Mouse (Mus musculus): ENCODE measurements around the gene Tpk1. TPM values are rescaled to one million over a fixed set of nuclear protein-coding genes. Genes with fewer than 3 reads are reported as not detected.
"Not testable (repeated sequence)": the region's sequence is repeated elsewhere in the genome, so short reads cannot be mapped to it uniquely, and the experiment has no call there.

Gene Tpk1
- total and polyA plus RNA-seq, 3 experiments = 3.5 to 12.6 TPM; not detected in 1

GRCm38 (mm10) chr6:43517316-43517655, 148.8 kb downstream of the Tpk1 start:
- no peak overlapping the region for H3K9ac ChIP-seq (ENCODE audit: control insufficient read depth, low read depth, low read length, poor library complexity, severe bottlenecking)
- H3K27ac ChIP-seq (ENCODE audit: control insufficient read depth, low read depth, low read length) = no peak overlapping the region
- DNase-seq (ENCODE audit: low read depth, low spot score) = no peak
- H3K36me3 ChIP-seq (ENCODE audit: control insufficient read depth in 1 of 2, insufficient read depth in 2 of 2, low read length in 2 of 2) = peaks cover 0 to 7% of the 10 kb centered on the region in 2 experiments; a peak in 2 of 4 replicates
- H3K4me3 ChIP-seq (ENCODE audit: control insufficient read depth in 1 of 2, insufficient read depth in 1 of 2, low read depth in 2 of 2, low read length in 2 of 2) = no peak overlapping the region
- no peaks in the 10 kb centered on the region for H3K27me3 ChIP-seq (ENCODE audit: control insufficient read depth in 1 of 2, insufficient read depth in 2 of 2, low read length in 2 of 2)
- TF ChIP-seq GABPA (IDR thresholded peaks at IDR 0.05; ENCODE audit: low read depth, low read length) = no peak
- no peak for TF ChIP-seq NELFE (IDR thresholded peaks at IDR 0.05; ENCODE audit: low read depth, low read length)
- no peak for TF ChIP-seq MAX (IDR thresholded peaks at IDR 0.05; ENCODE audit: low read length)
- H3K79me2 ChIP-seq (ENCODE audit: control insufficient read depth, insufficient read depth, low read length, poor library complexity) = no peaks in the 10 kb centered on the region
- peaks cover 0 to 2% of the 10 kb centered on the region in 2 experiments; a peak in 3 of 4 replicates for H3K4me1 ChIP-seq (ENCODE audit: control insufficient read depth in 1 of 2, insufficient read depth in 2 of 2, low read length in 2 of 2)
- H3K9me3 ChIP-seq (replicated peaks; ENCODE audit: insufficient read depth, low read length) = no peaks in the 10 kb centered on the region

GRCm38 (mm10) chr6:43516593-43517315, 149.3 kb downstream of the Tpk1 start:
- H3K4me3 ChIP-seq (ENCODE audit: control insufficient read depth in 1 of 2, insufficient read depth in 1 of 2, low read depth in 2 of 2, low read length in 2 of 2) = no peak overlapping the region
- no peak overlapping the region for H3K9ac ChIP-seq (ENCODE audit: control insufficient read depth, low read depth, low read length, poor library complexity, severe bottlenecking)
- peaks cover 0 to 2% of the 10 kb centered on the region in 2 experiments; a peak in 2 of 4 replicates for H3K4me1 ChIP-seq (ENCODE audit: control insufficient read depth in 1 of 2, insufficient read depth in 2 of 2, low read length in 2 of 2)
- H3K9me3 ChIP-seq (replicated peaks; ENCODE audit: insufficient read depth, low read length) = no peaks in the 10 kb centered on the region
- TF ChIP-seq GATA1 (IDR thresholded peaks at IDR 0.05; ENCODE audit: low read depth, low read length) (0 out of 2 replicates have a peak, but pooled peaks have one; percentile 13), POLR2A (IDR thresholded peaks at IDR 0.05; ENCODE audit: control insufficient read depth in 1 of 2, insufficient read depth in 1 of 2, low read depth in 1 of 2, low read length in 2 of 2, poor library complexity in 1 of 2) (no peak)
- no peak overlapping the region for H3K27ac ChIP-seq (ENCODE audit: control insufficient read depth, low read depth, low read length)
- H3K27me3 ChIP-seq (ENCODE audit: control insufficient read depth in 1 of 2, insufficient read depth in 2 of 2, low read length in 2 of 2) = no peaks in the 10 kb centered on the region
- peaks cover 0 to 7% of the 10 kb centered on the region in 2 experiments; a peak in 2 of 4 replicates for H3K36me3 ChIP-seq (ENCODE audit: control insufficient read depth in 1 of 2, insufficient read depth in 2 of 2, low read length in 2 of 2)
- H3K79me2 ChIP-seq (ENCODE audit: control insufficient read depth, insufficient read depth, low read length, poor library complexity) = no peaks in the 10 kb centered on the region
- peak; percentile 53 for DNase-seq (ENCODE audit: low read depth, low spot score)

- not testable (repeated sequence) for H3K27me3 ChIP-seq (ENCODE audit: control insufficient read depth in 1 of 2, insufficient read depth in 2 of 2, low read length in 2 of 2); H3K79me2 ChIP-seq (ENCODE audit: control insufficient read depth, insufficient read depth, low read length, poor library complexity); H3K4me3 ChIP-seq (ENCODE audit: control insufficient read depth in 1 of 2, insufficient read depth in 1 of 2, low read depth in 2 of 2, low read length in 2 of 2); H3K9me3 ChIP-seq (replicated peaks; ENCODE audit: insufficient read depth, low read length); H3K9ac ChIP-seq (ENCODE audit: control insufficient read depth, low read depth, low read length, poor library complexity, severe bottlenecking)
- Histone ChIP-seq H3K36me3 (ENCODE audit: control insufficient read depth in 1 of 2, insufficient read depth in 2 of 2, low read length in 2 of 2) (peaks cover 0 to 11% of the 10 kb centered on the region in 2 experiments; a peak in 2 of 4 replicates), H3K27ac (ENCODE audit: control insufficient read depth, low read depth, low read length) (peak overlapping the region; percentile 82), H3K4me1 (ENCODE audit: control insufficient read depth in 1 of 2, insufficient read depth in 2 of 2, low read length in 2 of 2) (peaks cover 5 to 11% of the 10 kb centered on the region in 2 experiments)
- TF ChIP-seq ETS1 (IDR thresholded peaks at IDR 0.05; ENCODE audit: low read depth, low read length) = 0 out of 2 replicates have a peak, but pooled peaks have one; percentile 22
- TF ChIP-seq MYC (IDR thresholded peaks at IDR 0.05; ENCODE audit: low read depth, low read length) = 0 out of 2 replicates have a peak, but pooled peaks have one; percentile 23
- peak; percentile 36 for TF ChIP-seq GATA1 (IDR thresholded peaks at IDR 0.05; ENCODE audit: low read depth, low read length)
- TF ChIP-seq TCF12 (IDR thresholded peaks at IDR 0.05; ENCODE audit: low read depth, low read length) = peak; percentile 82
- peak; percentile 81 for TF ChIP-seq TAL1 (IDR thresholded peaks at IDR 0.05; ENCODE audit: low read length)
- 0 out of 2 replicates have a peak, but pooled peaks have one; percentile 11 for TF ChIP-seq SIN3A (IDR thresholded peaks at IDR 0.05; ENCODE audit: low read length)
- TF ChIP-seq EP300 (IDR thresholded peaks at IDR 0.05; ENCODE audit: low read depth in 1 of 2, low read length in 2 of 2) = peak; percentile 67 to 75
- DNase-seq (ENCODE audit: low read depth, low spot score) = peak; percentile 73
Measured at GRCm38 (mm10) chr6:43506686-43507385, 159.2 kb downstream of the Tpk1 start.
